Mouse (Mus musculus) midbrain, embryonic 16.5 days (tissue): ENCODE measurements at regions not wholly inside any gene's neighbourhood (a gene's known extent, or its start where the extent isn't known, plus 50 kb on each side); places are given as distances from the start of the nearest gene placed in this dataset.

Experiments
- ATAC-seq: fragments of 200-750 bp; cut with Nextera tagmentation; 2 replicates; pipeline ENCODE4 v1.8.0; 2017; ENCODE audit warnings: moderate TSS enrichment
- H3K27ac ChIP-seq: fragments of 300-500 bp; sonication (generic); 2 replicates; pipeline ENCODE4 v1.5.1; 2014; ENCODE audit warnings: mild to moderate bottlenecking, low read length, mixed read lengths
- H3K27me3 ChIP-seq: fragments of 300-500 bp; sonication (generic); 2 replicates; pipeline ENCODE4 v1.6.1; 2014; ENCODE audit warnings: low read depth, low read length, mixed read lengths; ENCODE audit not compliant: control insufficient read depth, insufficient read depth
- H3K36me3 ChIP-seq: fragments of 300-500 bp; sonication (generic); 2 replicates; pipeline ENCODE4 v1.6.1; 2014; ENCODE audit warnings: mild to moderate bottlenecking, low read length, moderate library complexity, mixed read lengths; ENCODE audit not compliant: control insufficient read depth, insufficient read depth
- H3K4me1 ChIP-seq: fragments of 300-500 bp; sonication (generic); 2 replicates; pipeline ENCODE4 v1.6.1; 2014; ENCODE audit warnings: mild to moderate bottlenecking, low read length, mixed read lengths; ENCODE audit not compliant: control insufficient read depth, insufficient read depth
- H3K4me2 ChIP-seq: fragments of 300-500 bp; sonication (generic); 2 replicates; pipeline ENCODE4 v1.6.1; 2014; ENCODE audit warnings: mild to moderate bottlenecking, low read length, mixed read lengths
- H3K4me3 ChIP-seq: fragments of 300-500 bp; sonication (generic); 2 replicates; pipeline ENCODE4 v1.5.1; 2014; ENCODE audit warnings: low read depth, mild to moderate bottlenecking, low read length, moderate library complexity, mixed read lengths
- H3K9ac ChIP-seq: fragments of 300-500 bp; sonication (generic); 2 replicates; pipeline ENCODE4 v1.6.1; 2014; ENCODE audit warnings: low read depth, low read length, mixed read lengths
- H3K9me3 ChIP-seq: fragments of 300-500 bp; sonication (generic); replicated peaks from 2 replicates; pipeline ENCODE4 v1.6.1; 2014; ENCODE audit warnings: mild to moderate bottlenecking, low read length, mixed read lengths; ENCODE audit not compliant: control insufficient read depth, poor library complexity, severe bottlenecking
- WGBS: fragments of 180-500 bp; shearing (Covaris S2); extraction: QIAGEN DNeasy Blood & Tissue Kit; methylation state at CpG from one replicate; pipeline ENCODE4 v1.1.7; 2014; 5-methylcytosine and 5-hydroxymethylcytosine counted together

DNA sequence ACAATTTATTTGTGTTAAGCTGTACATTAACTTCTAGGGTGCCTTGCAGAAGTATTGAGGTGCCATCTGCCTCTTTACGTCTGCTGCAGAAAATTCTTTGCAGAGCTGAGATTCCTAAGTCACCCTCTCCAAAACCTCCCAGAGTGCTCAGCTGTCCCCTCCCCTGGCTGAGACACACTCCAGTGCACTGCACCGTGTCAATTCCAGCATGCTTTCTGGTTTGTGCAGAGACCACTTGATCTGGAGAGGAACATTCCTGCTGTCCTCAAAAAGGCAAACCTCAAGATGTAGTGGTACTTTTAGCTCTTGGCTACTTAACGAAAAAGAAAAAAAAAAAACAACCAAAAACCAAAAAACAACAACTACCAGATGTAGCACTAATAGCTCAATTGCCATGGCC, 145.2 kb upstream of the Krr1 start:
- no peaks in the 10 kb centered on the region for H3K27me3 ChIP-seq
- H3K4me1 ChIP-seq = no peaks in the 10 kb centered on the region
- 58% methylated on average over 3 of the region's 3 CpGs for WGBS
- H3K36me3 ChIP-seq = no peaks in the 10 kb centered on the region
- no peak overlapping the region for H3K27ac ChIP-seq
- no peak overlapping the region for H3K9ac ChIP-seq
- no peak for ATAC-seq
- no peak overlapping the region for H3K4me2 ChIP-seq
- H3K4me3 ChIP-seq = no peak overlapping the region
- H3K9me3 ChIP-seq = no peaks in the 10 kb centered on the region

DNA sequence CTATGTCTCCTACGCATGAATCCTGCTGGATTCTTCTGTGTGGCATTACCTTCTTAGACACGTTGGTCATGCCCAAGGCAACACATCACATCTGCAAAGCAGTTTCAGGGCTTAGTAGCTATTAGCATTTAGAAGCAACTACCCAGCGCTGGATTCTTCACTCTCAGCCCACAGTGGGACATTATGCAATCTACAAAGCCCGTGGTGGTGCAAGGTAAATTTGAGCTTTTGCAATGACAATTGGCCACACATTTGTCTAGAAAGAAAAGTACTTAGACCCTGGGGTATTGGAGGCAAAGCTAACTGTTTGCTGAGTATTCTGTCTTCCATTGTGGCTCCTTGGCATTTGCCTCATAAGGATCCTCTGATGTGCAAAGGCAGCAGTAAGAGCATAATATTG, 144.5 kb upstream of the Krr1 start:
- Histone ChIP-seq H3K4me1 (no peaks in the 10 kb centered on the region), H3K9ac (no peak overlapping the region), H3K9me3 (no peaks in the 10 kb centered on the region), H3K36me3 (no peaks in the 10 kb centered on the region), H3K27me3 (no peaks in the 10 kb centered on the region), H3K4me2 (no peak overlapping the region), H3K27ac (no peak overlapping the region), H3K4me3 (no peak overlapping the region)
- ATAC-seq = no peak
- 81% methylated on average over 4 of the region's 4 CpGs for WGBS

- Histone ChIP-seq H3K36me3 (no peaks in the 10 kb centered on the region), H3K27ac (no peak overlapping the region), H3K9ac (no peak overlapping the region), H3K9me3 (no peaks in the 10 kb centered on the region), H3K4me1 (no peaks in the 10 kb centered on the region), H3K4me3 (no peak overlapping the region), H3K4me2 (no peak overlapping the region), H3K27me3 (no peaks in the 10 kb centered on the region)
- WGBS = 89% methylated on average over 4 of the region's 4 CpGs
- ATAC-seq = no peak
Observed at GRCm38 (mm10) chr10:111828610-111829009, 143.9 kb upstream of the Krr1 start.

GRCm38 (mm10) chr10:111829291-111829690, 143.2 kb upstream of the Krr1 start:
- H3K4me3 ChIP-seq = no peak overlapping the region
- no peaks in the 10 kb centered on the region for H3K27me3 ChIP-seq
- H3K9ac ChIP-seq = no peak overlapping the region
- H3K9me3 ChIP-seq = no peaks in the 10 kb centered on the region
- no peaks in the 10 kb centered on the region for H3K4me1 ChIP-seq
- no peak overlapping the region for H3K27ac ChIP-seq
- no peak overlapping the region for H3K4me2 ChIP-seq
- no peaks in the 10 kb centered on the region for H3K36me3 ChIP-seq
- no peak for ATAC-seq
- 78% methylated on average over 2 of the region's 2 CpGs for WGBS

DNA sequence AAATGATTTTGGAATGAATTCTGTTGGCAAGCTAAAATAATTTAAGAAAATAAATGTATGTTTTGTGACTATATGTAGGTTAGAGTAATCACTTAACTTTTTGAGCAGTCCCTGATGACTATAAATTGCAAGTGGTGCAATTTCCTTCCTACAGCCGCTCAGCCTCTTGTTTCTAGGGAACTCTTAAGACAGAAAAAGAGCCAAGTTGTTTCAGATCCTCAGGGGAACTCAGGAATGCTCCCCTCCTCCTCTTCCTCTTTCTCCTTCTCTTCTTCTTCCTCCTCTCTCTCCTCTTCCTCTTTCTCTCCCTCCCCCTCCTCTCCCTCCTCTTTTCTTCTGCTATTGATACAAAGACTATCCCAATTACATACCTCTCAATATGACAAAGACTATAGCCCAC, 141.4 kb upstream of the Krr1 start:
- 54% methylated on average over 1 of the region's 1 CpGs for WGBS
- Histone ChIP-seq H3K27me3 (no peaks in the 10 kb centered on the region), H3K36me3 (no peaks in the 10 kb centered on the region), H3K9me3 (no peaks in the 10 kb centered on the region), H3K4me3 (no peak overlapping the region), H3K4me2 (no peak overlapping the region), H3K27ac (no peak overlapping the region), H3K4me1 (no peaks in the 10 kb centered on the region), H3K9ac (no peak overlapping the region)
- ATAC-seq = no peak

DNA sequence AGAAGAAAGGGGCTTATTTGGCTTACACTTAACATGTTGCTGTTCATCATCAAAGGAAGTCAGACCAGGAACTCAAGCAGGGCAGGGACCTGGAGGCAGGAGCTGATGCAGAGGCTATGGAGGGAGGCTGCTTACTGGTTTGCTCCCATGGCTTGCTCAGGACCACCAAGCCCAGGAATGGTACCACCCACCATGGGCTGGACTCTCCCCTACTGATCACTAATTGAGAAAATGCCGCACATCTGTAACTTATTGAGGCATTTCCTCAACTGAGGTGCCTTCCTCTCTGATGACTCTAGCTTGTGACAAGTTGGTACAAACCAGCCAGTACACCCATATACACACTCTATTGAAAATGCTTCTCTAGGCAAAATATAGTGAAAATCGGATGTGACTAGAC, 138.9 kb upstream of the Krr1 start:
- Histone ChIP-seq H3K9ac (no peak overlapping the region), H3K9me3 (no peaks in the 10 kb centered on the region), H3K4me2 (no peak overlapping the region), H3K27me3 (no peaks in the 10 kb centered on the region), H3K4me3 (no peak overlapping the region), H3K27ac (no peak overlapping the region), H3K36me3 (no peaks in the 10 kb centered on the region), H3K4me1 (no peaks in the 10 kb centered on the region)
- no peak for ATAC-seq
- 93% methylated on average over 2 of the region's 2 CpGs for WGBS

DNA sequence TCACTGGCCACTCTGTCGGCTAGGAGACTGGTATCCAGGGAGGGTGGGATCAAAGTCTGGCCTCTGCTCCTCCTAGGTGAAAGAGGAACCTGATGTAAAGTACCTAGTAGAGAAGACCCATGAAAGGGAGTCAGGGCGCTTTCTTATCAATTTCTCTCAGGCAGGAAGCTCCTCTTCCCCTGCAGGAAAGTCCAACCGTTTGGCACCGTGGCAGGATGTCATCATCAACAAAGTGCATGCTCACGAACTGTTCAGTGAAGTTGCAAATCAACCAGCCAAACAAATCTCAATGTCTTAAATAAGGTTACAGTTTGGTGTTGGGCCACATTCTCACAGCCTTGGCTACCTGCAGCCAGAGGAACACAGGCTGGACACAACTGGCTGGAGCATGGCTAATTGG, 138.2 kb upstream of the Krr1 start:
- Histone ChIP-seq H3K4me1 (no peaks in the 10 kb centered on the region), H3K9ac (no peak overlapping the region), H3K27me3 (no peaks in the 10 kb centered on the region), H3K4me3 (no peak overlapping the region), H3K9me3 (no peaks in the 10 kb centered on the region), H3K27ac (no peak overlapping the region), H3K4me2 (no peak overlapping the region), H3K36me3 (no peaks in the 10 kb centered on the region)
- no peak for ATAC-seq
- 72% methylated on average over 5 of the region's 5 CpGs for WGBS

GRCm38 (mm10) chr10:111834925-111835823, 137.3 kb upstream of the Krr1 start:
- WGBS = 40% methylated on average over 11 of the region's 11 CpGs
- no peaks in the 10 kb centered on the region for H3K4me1 ChIP-seq
- H3K36me3 ChIP-seq = no peaks in the 10 kb centered on the region
- no peak overlapping the region for H3K4me2 ChIP-seq
- no peaks in the 10 kb centered on the region for H3K27me3 ChIP-seq
- ATAC-seq = no peak
- no peak overlapping the region for H3K27ac ChIP-seq
- H3K4me3 ChIP-seq = no peak overlapping the region
- no peak overlapping the region for H3K9ac ChIP-seq
- no peaks in the 10 kb centered on the region for H3K9me3 ChIP-seq

DNA sequence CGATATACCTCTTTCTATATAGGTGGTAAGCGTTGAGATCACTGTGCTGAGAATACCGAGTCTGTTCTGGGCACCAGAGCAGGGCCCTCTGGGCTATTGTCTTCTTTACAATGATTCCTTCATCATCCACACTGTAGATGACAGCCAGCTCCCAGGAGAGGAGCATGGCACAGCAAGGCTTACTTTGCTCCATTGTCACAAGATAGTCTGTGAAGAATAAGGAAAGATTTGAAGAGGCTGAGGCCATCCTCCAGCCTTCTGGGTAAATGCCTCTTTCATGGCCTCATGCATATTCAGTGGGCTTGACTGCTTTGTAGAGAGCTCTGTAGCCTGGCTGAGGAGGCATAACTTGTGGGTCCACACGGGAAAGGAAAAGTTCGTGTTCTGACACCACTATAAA, 136.3 kb upstream of the Krr1 start:
- 25% methylated on average over 5 of the region's 5 CpGs for WGBS

More for the DNA sequence above, 136.3 kb upstream of the Krr1 start:
- H3K27ac ChIP-seq = no peak overlapping the region
- no peaks in the 10 kb centered on the region for H3K4me1 ChIP-seq
- no peak overlapping the region for H3K4me3 ChIP-seq
- no peak overlapping the region for H3K9ac ChIP-seq
- H3K27me3 ChIP-seq = no peaks in the 10 kb centered on the region
- no peak for ATAC-seq
- no peaks in the 10 kb centered on the region for H3K36me3 ChIP-seq
- no peaks in the 10 kb centered on the region for H3K9me3 ChIP-seq
- H3K4me2 ChIP-seq = no peak overlapping the region
